Mouse (Mus musculus) intestine, embryonic 15.5 days (tissue): Measurements from ENCODE around the gene Paqr3. TPM values are rescaled to one million over a fixed set of nuclear protein-coding genes. Genes with fewer than 3 reads are reported as not detected.

Experiments used
- ATAC-seq: fragments of 200-750 bp; cut with Nextera tagmentation; 2 replicates; pipeline ENCODE4 v1.8.0; 2017; ENCODE audit warnings: moderate TSS enrichment, moderate library complexity
- H3K27ac ChIP-seq: fragments of 300-500 bp; sonication (generic); 2 replicates; pipeline ENCODE4 v1.5.1; 2015; ENCODE audit warnings: mild to moderate bottlenecking, inconsistent platforms
- H3K27me3 ChIP-seq: fragments of 300-500 bp; sonication (generic); replicated peaks from 2 replicates; pipeline ENCODE4 v1.6.1; 2015; ENCODE audit warnings: inconsistent platforms
- H3K36me3 ChIP-seq: fragments of 300-500 bp; sonication (generic); 2 replicates; pipeline ENCODE4 v1.6.1; 2015; ENCODE audit warnings: inconsistent platforms
- H3K4me1 ChIP-seq: fragments of 300-500 bp; sonication (generic); replicated peaks from 2 replicates; pipeline ENCODE4 v1.6.1; 2015; ENCODE audit warnings: inconsistent platforms
- H3K4me2 ChIP-seq: fragments of 300-500 bp; sonication (generic); replicated peaks from 2 replicates; pipeline ENCODE4 v1.6.1; 2015; ENCODE audit warnings: mild to moderate bottlenecking, inconsistent platforms
- H3K4me3 ChIP-seq: fragments of 300-500 bp; sonication (generic); replicated peaks from 2 replicates; pipeline ENCODE4 v1.5.1; 2015; ENCODE audit warnings: inconsistent platforms
- H3K9ac ChIP-seq: fragments of 300-500 bp; sonication (generic); 2 replicates; pipeline ENCODE4 v1.6.1; 2015; ENCODE audit warnings: inconsistent platforms
- H3K9me3 ChIP-seq: fragments of 300-500 bp; sonication (generic); 2 replicates; pipeline ENCODE4 v1.6.1; 2016; ENCODE audit warnings: inconsistent platforms
- WGBS: fragments of 180-500 bp; shearing (Covaris S2); methylation state at CpG from one replicate; pipeline ENCODE4 v1.1.7; 2015; 5-methylcytosine and 5-hydroxymethylcytosine counted together
- polyA plus RNA-seq: library from polyadenylated mRNA; unstranded; fragments of >200 nt; fragmentation: Nextera tagmentation; extraction: Ambion mirVana; gene quantifications from 2 replicates; pipeline ENCODE4 v1.2.1, GENCODE M21; 2015

Paqr3 gene
- polyA plus RNA-seq, 1 experiment from 2014 or later, result 2.3 TPM

- Histone ChIP-seq H3K9me3 (no peaks in the 10 kb centered on the region), H3K9ac (no peak overlapping the region), H3K27ac (no peak overlapping the region), H3K4me2 (no peak overlapping the region), H3K27me3 (no peaks in the 10 kb centered on the region), H3K36me3 (no peaks in the 10 kb centered on the region), H3K4me3 (no peak overlapping the region), H3K4me1 (no peaks in the 10 kb centered on the region)
- no peak for ATAC-seq
- WGBS, result 89% methylated on average over 8 of the region's 8 CpGs
Observed at GRCm38 (mm10) chr5:97099954-97100353, 11.4 kb downstream of the Paqr3 start.

GRCm38 (mm10) chr5:97097631-97098041, 13.8 kb downstream of the Paqr3 start:
- H3K27me3 ChIP-seq, result no peaks in the 10 kb centered on the region
- WGBS, result 66% methylated on average over 9 of the region's 9 CpGs
- no peak overlapping the region for H3K4me2 ChIP-seq
- H3K9me3 ChIP-seq, result no peaks in the 10 kb centered on the region
- no peaks in the 10 kb centered on the region for H3K4me1 ChIP-seq
- no peak overlapping the region for H3K4me3 ChIP-seq
- ATAC-seq, result peak; percentile 23; the same call in 1 of the 2 replicates
- no peak overlapping the region for H3K9ac ChIP-seq
- no peak overlapping the region for H3K27ac ChIP-seq
- no peaks in the 10 kb centered on the region for H3K36me3 ChIP-seq

GRCm38 (mm10) chr5:97095335-97095734, 16.1 kb downstream of the Paqr3 start:
- Histone ChIP-seq H3K9ac (no peak overlapping the region), H3K27ac (no peak overlapping the region), H3K36me3 (no peaks in the 10 kb centered on the region), H3K4me1 (no peaks in the 10 kb centered on the region), H3K4me2 (no peak overlapping the region), H3K9me3 (no peaks in the 10 kb centered on the region), H3K27me3 (no peaks in the 10 kb centered on the region), H3K4me3 (no peak overlapping the region)
- ATAC-seq, result no peak
- WGBS, result 55% methylated on average over 13 of the region's 13 CpGs

- Histone ChIP-seq H3K27me3 (no peaks in the 10 kb centered on the region), H3K4me2 (no peak overlapping the region), H3K36me3 (0 out of 2 replicates have a peak, but pooled peaks cover 3% of the 10 kb centered on the region), H3K9ac (no peak overlapping the region), H3K27ac (no peak overlapping the region), H3K4me3 (no peak overlapping the region), H3K9me3 (no peaks in the 10 kb centered on the region), H3K4me1 (no peaks in the 10 kb centered on the region)
- ATAC-seq, result no peak
- 62% methylated on average over 8 of the region's 8 CpGs for WGBS
Observed at GRCm38 (mm10) chr5:97092970-97093369, 18.4 kb downstream of the Paqr3 start.

GRCm38 (mm10) chr5:97090034-97090784, 21.2 kb downstream of the Paqr3 start:
- Histone ChIP-seq H3K4me2 (no peak overlapping the region), H3K36me3 (peaks cover 14% of the 10 kb centered on the region), H3K9ac (no peak overlapping the region), H3K4me1 (no peaks in the 10 kb centered on the region), H3K9me3 (no peaks in the 10 kb centered on the region), H3K27me3 (no peaks in the 10 kb centered on the region), H3K4me3 (no peak overlapping the region), H3K27ac (no peak overlapping the region)
- 74% methylated on average over 6 of the region's 6 CpGs for WGBS
- no peak for ATAC-seq

GRCm38 (mm10) chr5:97089426-97089825, 22.0 kb downstream of the Paqr3 start:
- Histone ChIP-seq H3K9me3 (no peaks in the 10 kb centered on the region), H3K4me1 (no peaks in the 10 kb centered on the region), H3K27ac (no peak overlapping the region), H3K36me3 (peaks cover 14% of the 10 kb centered on the region), H3K27me3 (no peaks in the 10 kb centered on the region), H3K4me2 (no peak overlapping the region), H3K9ac (no peak overlapping the region), H3K4me3 (no peak overlapping the region)
- no peak for ATAC-seq
- 86% methylated on average over 3 of the region's 3 CpGs for WGBS

GRCm38 (mm10) chr5:97088231-97088630, 23.2 kb downstream of the Paqr3 start:
- Histone ChIP-seq H3K9ac (no peak overlapping the region), H3K4me3 (no peak overlapping the region), H3K4me2 (no peak overlapping the region), H3K27me3 (no peaks in the 10 kb centered on the region), H3K4me1 (no peaks in the 10 kb centered on the region), H3K36me3 (peaks cover 14% of the 10 kb centered on the region), H3K27ac (no peak overlapping the region), H3K9me3 (no peaks in the 10 kb centered on the region)
- no peak for ATAC-seq
- WGBS, result 83% methylated on average over 6 of the region's 6 CpGs

GRCm38 (mm10) chr5:97087746-97088145, 23.6 kb downstream of the Paqr3 start:
- no peak overlapping the region for H3K4me2 ChIP-seq
- no peak overlapping the region for H3K27ac ChIP-seq
- no peaks in the 10 kb centered on the region for H3K9me3 ChIP-seq
- no peaks in the 10 kb centered on the region for H3K27me3 ChIP-seq
- 95% methylated on average over 16 of the region's 16 CpGs for WGBS
- no peak for ATAC-seq
- peaks cover 14% of the 10 kb centered on the region for H3K36me3 ChIP-seq
- H3K4me3 ChIP-seq, result no peak overlapping the region
- H3K9ac ChIP-seq, result no peak overlapping the region
- no peaks in the 10 kb centered on the region for H3K4me1 ChIP-seq

- H3K36me3 ChIP-seq, result peaks cover 14% of the 10 kb centered on the region
- ATAC-seq, result no peak
Observed at GRCm38 (mm10) chr5:97087030-97087630, 24.3 kb downstream of the Paqr3 start.

GRCm38 (mm10) chr5:97085071-97085470, 26.3 kb downstream of the Paqr3 start:
- Histone ChIP-seq H3K9ac (no peak overlapping the region), H3K27ac (no peak overlapping the region), H3K4me2 (no peak overlapping the region), H3K9me3 (no peaks in the 10 kb centered on the region), H3K27me3 (no peaks in the 10 kb centered on the region), H3K4me1 (no peaks in the 10 kb centered on the region), H3K36me3 (peaks cover 14% of the 10 kb centered on the region), H3K4me3 (no peak overlapping the region)
- no peak for ATAC-seq
- WGBS, result 96% methylated on average over 6 of the region's 6 CpGs

More at GRCm38 (mm10) chr5:97087030-97087630, 24.3 kb downstream of the Paqr3 start:
- Histone ChIP-seq H3K4me3 (no peak overlapping the region), H3K27ac (no peak overlapping the region), H3K4me1 (no peaks in the 10 kb centered on the region), H3K4me2 (no peak overlapping the region), H3K27me3 (no peaks in the 10 kb centered on the region), H3K9ac (no peak overlapping the region), H3K9me3 (no peaks in the 10 kb centered on the region)
- 85% methylated on average over 24 of the region's 24 CpGs for WGBS

GRCm38 (mm10) chr5:97084541-97084940, 26.9 kb downstream of the Paqr3 start:
- no peak overlapping the region for H3K4me3 ChIP-seq
- H3K27me3 ChIP-seq, result no peaks in the 10 kb centered on the region
- no peak overlapping the region for H3K27ac ChIP-seq
- H3K9me3 ChIP-seq, result no peaks in the 10 kb centered on the region
- H3K9ac ChIP-seq, result no peak overlapping the region
- peaks cover 14% of the 10 kb centered on the region for H3K36me3 ChIP-seq
- 93% methylated on average over 4 of the region's 4 CpGs for WGBS
- no peak for ATAC-seq
- no peaks in the 10 kb centered on the region for H3K4me1 ChIP-seq
- H3K4me2 ChIP-seq, result no peak overlapping the region

- Histone ChIP-seq H3K36me3 (peaks cover 14% of the 10 kb centered on the region), H3K27me3 (no peaks in the 10 kb centered on the region), H3K4me2 (no peak overlapping the region), H3K9ac (no peak overlapping the region), H3K9me3 (no peaks in the 10 kb centered on the region), H3K4me1 (no peaks in the 10 kb centered on the region), H3K27ac (no peak overlapping the region), H3K4me3 (no peak overlapping the region)
- 81% methylated on average over 6 of the region's 6 CpGs for WGBS
- ATAC-seq, result no peak
Observed at GRCm38 (mm10) chr5:97083701-97084100, 27.7 kb downstream of the Paqr3 start.

GRCm38 (mm10) chr5:97081481-97081880, 29.9 kb downstream of the Paqr3 start:
- Histone ChIP-seq H3K27me3 (no peaks in the 10 kb centered on the region), H3K27ac (no peak overlapping the region), H3K36me3 (no peaks in the 10 kb centered on the region; the same call in 1 of the 2 replicates), H3K9ac (no peak overlapping the region), H3K9me3 (no peaks in the 10 kb centered on the region), H3K4me3 (no peak overlapping the region), H3K4me2 (no peak overlapping the region), H3K4me1 (no peaks in the 10 kb centered on the region)
- no peak for ATAC-seq
- 74% methylated on average over 3 of the region's 3 CpGs for WGBS
